Mouse (Mus musculus) cerebellum, adult 9-10 months (tissue): Measurements from ENCODE around the gene Tmc1.

Experiments used
- DNase-seq: peaks from one replicate; pipeline ENCODE4 v3.0.0; 2022

The Tmc1 gene

GRCm38 (mm10) chr19:20797558-20798101 is 156.4 kb downstream of the Tmc1 start:
- peak; percentile 45 for DNase-seq

GRCm38 (mm10) chr19:20796001-20796400 is 158.0 kb downstream of the Tmc1 start:
- DNase-seq, result no peak

DNA sequence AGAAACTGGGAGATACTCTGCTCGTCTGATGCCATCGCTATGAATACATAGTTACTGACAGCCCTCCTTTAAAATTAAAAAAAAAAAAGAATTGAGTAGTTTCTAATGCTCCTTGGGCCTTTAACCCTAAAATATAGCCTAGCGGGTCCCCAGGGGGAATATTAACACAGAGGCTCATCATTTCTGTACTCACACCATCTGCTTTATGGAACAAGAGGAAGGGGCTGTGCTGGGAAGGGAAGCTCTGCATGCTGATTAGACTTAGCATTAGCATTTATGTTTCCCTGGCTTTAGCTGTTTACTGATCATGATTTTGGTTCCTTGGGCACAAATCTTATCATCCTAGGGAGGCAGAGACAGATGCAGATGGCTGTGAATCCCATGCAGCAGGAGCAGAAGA is 159.0 kb downstream of the Tmc1 start:
- DNase-seq, result no peak

GRCm38 (mm10) chr19:20792811-20793210 is 161.2 kb downstream of the Tmc1 start:
- no peak for DNase-seq

- DNase-seq, result no peak
Observed at GRCm38 (mm10) chr19:20787289-20787688, 166.7 kb downstream of the Tmc1 start.

- DNase-seq, result no peak
Observed at GRCm38 (mm10) chr19:20775681-20776080, 178.3 kb downstream of the Tmc1 start.

- peak; percentile 8 for DNase-seq
Observed at GRCm38 (mm10) chr19:20773941-20774340, 180.1 kb downstream of the Tmc1 start.

- peak; percentile 2 for DNase-seq
Observed at GRCm38 (mm10) chr19:20764214-20764613, 189.8 kb downstream of the Tmc1 start.

- DNase-seq, result no peak
Observed at GRCm38 (mm10) chr19:20761675-20762426, 192.2 kb downstream of the Tmc1 start.

DNA sequence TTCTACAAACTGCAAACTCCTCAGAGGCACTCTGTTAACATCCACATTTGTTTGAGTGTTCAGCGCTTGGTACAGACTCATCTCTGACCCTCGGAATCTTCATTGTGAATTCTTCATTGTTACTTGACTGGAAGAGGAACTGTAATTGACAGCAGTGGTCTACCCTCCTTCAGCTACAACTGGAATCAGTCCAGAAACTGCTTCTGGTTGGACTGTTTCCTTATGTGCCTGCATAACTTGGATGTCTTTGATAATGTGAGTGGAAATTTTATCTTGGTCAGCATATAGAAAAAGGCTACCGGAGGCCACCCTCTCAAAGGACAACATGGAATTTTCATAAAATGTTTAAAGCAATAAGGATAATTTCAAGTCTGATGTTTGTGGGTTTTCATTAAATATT is 192.9 kb downstream of the Tmc1 start:
- DNase-seq, result no peak

DNA sequence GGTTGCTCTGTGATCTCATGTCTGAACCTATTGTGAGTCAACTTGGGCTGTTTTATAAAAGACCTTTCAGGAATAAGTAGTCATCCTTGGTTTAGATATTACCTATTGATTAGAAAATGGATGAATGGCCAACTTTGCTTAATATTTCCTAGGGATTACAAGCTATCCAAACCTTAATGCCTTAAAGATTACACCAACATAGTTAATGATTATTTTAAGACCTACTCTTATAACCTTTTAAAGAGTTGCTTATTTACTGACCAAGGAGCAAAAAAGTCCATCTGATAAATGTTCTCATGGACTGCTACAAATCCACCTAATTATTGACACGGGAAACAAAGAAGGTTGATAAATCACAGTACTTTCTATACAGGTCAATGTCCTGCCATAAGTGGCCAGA is 209.4 kb downstream of the Tmc1 start:
- no peak for DNase-seq
